Mouse (Mus musculus) MEL (cell line): Measurements from ENCODE around the gene Cdr2l. TPM values are rescaled to one million over a fixed set of nuclear protein-coding genes. Genes with fewer than 3 reads are reported as not detected.

Source experiments
- DNase-seq: peaks from one replicate; pipeline ENCODE4 v3.0.0; 2011; ENCODE audit warnings: low read depth, low spot score
- H3K27ac ChIP-seq: 2 replicates; pipeline ENCODE4 v1.5.1; 2012; ENCODE audit warnings: low read depth, mild to moderate bottlenecking, control low read depth, low read length, moderate library complexity; ENCODE audit not compliant: control insufficient read depth
- H3K27me3 ChIP-seq, 2 experiments: fragments of 150-350 bp in 1 of 2; sonication (generic) in 1 of 2; 2 replicates each; pipeline ENCODE4 v1.6.1; 2012; ENCODE audit warnings: low read length in 2 of 2, mild to moderate bottlenecking in 2 of 2, improper control_type of control experiment in 1 of 2, moderate library complexity in 1 of 2; ENCODE audit not compliant: insufficient read depth in 2 of 2, control insufficient read depth in 1 of 2
- H3K36me3 ChIP-seq, 2 experiments: 2 replicates each; pipeline ENCODE4 v1.6.1; 2012 to 2014; ENCODE audit warnings: low read length in 2 of 2, improper control_type of control experiment in 1 of 2, inconsistent platforms in 1 of 2, mild to moderate bottlenecking in 1 of 2; ENCODE audit not compliant: insufficient read depth in 2 of 2, control insufficient read depth in 1 of 2
- H3K4me1 ChIP-seq, 2 experiments: fragments of 150-350 bp in 1 of 2; sonication (generic) in 1 of 2; 2 replicates each; pipeline ENCODE4 v1.6.1; 2012; ENCODE audit warnings: low read length in 2 of 2, improper control_type of control experiment in 1 of 2, mild to moderate bottlenecking in 1 of 2; ENCODE audit not compliant: insufficient read depth in 2 of 2, control insufficient read depth in 1 of 2
- H3K4me3 ChIP-seq, 2 experiments: fragments of 150-350 bp in 1 of 2; sonication (generic) in 1 of 2; 2 replicates each; pipeline ENCODE4 v1.5.1; 2012; ENCODE audit warnings: low read depth in 2 of 2, low read length in 2 of 2, mild to moderate bottlenecking in 2 of 2, moderate library complexity in 2 of 2, control low read depth in 1 of 2, improper control_type of control experiment in 1 of 2; ENCODE audit not compliant: control insufficient read depth in 1 of 2, insufficient read depth in 1 of 2
- H3K79me2 ChIP-seq: 2 replicates; pipeline ENCODE4 v1.6.1; 2012; ENCODE audit warnings: mild to moderate bottlenecking, low read length, moderate library complexity; ENCODE audit not compliant: control insufficient read depth, poor library complexity, insufficient read depth
- H3K9ac ChIP-seq: 2 replicates; pipeline ENCODE4 v1.6.1; 2012; ENCODE audit warnings: low read depth, mild to moderate bottlenecking, control low read depth, low read length, moderate library complexity; ENCODE audit not compliant: control insufficient read depth, poor library complexity, severe bottlenecking
- H3K9me3 ChIP-seq: fragments of 150-350 bp; sonication (generic); replicated peaks from 2 replicates; pipeline ENCODE4 v1.6.1; 2012; ENCODE audit warnings: mild to moderate bottlenecking, low read length, improper control_type of control experiment, moderate library complexity; ENCODE audit not compliant: insufficient read depth
- CHD1 ChIP-seq: IDR thresholded peaks from 2 replicates; pipeline ENCODE4 v1.6.1; 2012; ENCODE audit warnings: low read depth, mild to moderate bottlenecking, inconsistent platforms, low read length, improper control_type of control experiment
- EP300 ChIP-seq, 2 experiments: IDR thresholded peaks; 2 replicates each; pipeline ENCODE4 v1.6.1; 2011; ENCODE audit warnings: improper control_type of control experiment in 2 of 2, low read length in 2 of 2, low read depth in 1 of 2, mild to moderate bottlenecking in 1 of 2
- ETS1 ChIP-seq: IDR thresholded peaks from 2 replicates; pipeline ENCODE4 v1.6.1; 2012; ENCODE audit warnings: low read depth, mild to moderate bottlenecking, inconsistent platforms, low read length, improper control_type of control experiment, moderate library complexity
- GATA1 ChIP-seq: IDR thresholded peaks from 2 replicates; pipeline ENCODE4 v1.6.1; 2011; ENCODE audit warnings: low read depth, low read length, improper control_type of control experiment
- KAT2A ChIP-seq: conservative IDR thresholded peaks from 2 replicates; pipeline ENCODE4 v1.6.1; 2012; ENCODE audit warnings: low read depth, low read length, improper control_type of control experiment, inconsistent platforms
- MAX ChIP-seq: IDR thresholded peaks from 2 replicates; pipeline ENCODE4 v1.6.1; 2011; ENCODE audit warnings: low read length, improper control_type of control experiment
- MEF2A ChIP-seq: IDR thresholded peaks from 2 replicates; pipeline ENCODE4 v1.6.1; 2014; ENCODE audit warnings: low read depth, mild to moderate bottlenecking, inconsistent platforms, low read length, improper control_type of control experiment; ENCODE audit not compliant: poor library complexity, insufficient replicate concordance, severe bottlenecking; ENCODE audit errors: extremely low read depth
- MXI1 ChIP-seq: IDR thresholded peaks from 2 replicates; pipeline ENCODE4 v1.6.1; 2011; ENCODE audit warnings: mild to moderate bottlenecking, low read depth, low read length, improper control_type of control experiment
- MYC ChIP-seq: IDR thresholded peaks from 2 replicates; pipeline ENCODE4 v1.6.1; 2011; ENCODE audit warnings: low read depth, mild to moderate bottlenecking, low read length, improper control_type of control experiment, moderate library complexity
- NRF1 ChIP-seq: IDR thresholded peaks from 2 replicates; pipeline ENCODE4 v1.6.1; 2014; ENCODE audit warnings: low read depth, mild to moderate bottlenecking, inconsistent platforms, low read length, improper control_type of control experiment, moderate library complexity; ENCODE audit not compliant: poor library complexity, insufficient read depth, severe bottlenecking
- POLR2AphosphoS5 ChIP-seq: IDR thresholded peaks from 2 replicates; pipeline ENCODE4 v1.6.1; 2012; ENCODE audit warnings: low read depth, borderline replicate concordance, mild to moderate bottlenecking, inconsistent platforms, low read length, moderate library complexity, mixed read lengths
- SMC3 ChIP-seq: IDR thresholded peaks from 2 replicates; pipeline ENCODE4 v1.6.1; 2011; ENCODE audit warnings: low read depth, low read length, improper control_type of control experiment
- TAL1 ChIP-seq: IDR thresholded peaks from 2 replicates; pipeline ENCODE4 v1.6.1; 2012; ENCODE audit warnings: mild to moderate bottlenecking, inconsistent platforms, low read length, moderate library complexity, mixed read lengths
- TCF12 ChIP-seq: IDR thresholded peaks from 2 replicates; pipeline ENCODE4 v1.6.1; 2014; ENCODE audit warnings: low read depth, mild to moderate bottlenecking, inconsistent platforms, low read length, improper control_type of control experiment, moderate library complexity
- USF1 ChIP-seq: IDR thresholded peaks from 2 replicates; pipeline ENCODE4 v1.6.1; 2014; ENCODE audit warnings: low read depth, mild to moderate bottlenecking, inconsistent platforms, low read length, improper control_type of control experiment, moderate library complexity
- ZKSCAN1 ChIP-seq: IDR thresholded peaks from 2 replicates; pipeline ENCODE4 v1.6.1; 2012; ENCODE audit warnings: low read depth, mild to moderate bottlenecking, inconsistent platforms, low read length, improper control_type of control experiment, moderate library complexity
- ZMIZ1 ChIP-seq: IDR thresholded peaks from 2 replicates; pipeline ENCODE4 v1.6.1; 2012; ENCODE audit warnings: low read depth, mild to moderate bottlenecking, inconsistent platforms, low read length, improper control_type of control experiment, moderate library complexity
- polyA plus RNA-seq, 2 experiments: library from polyadenylated mRNA; stranded (reverse) in 1 of 2; unstranded in 1 of 2; fragments of >175 nt in 1 of 2; fragments of >200 nt in 1 of 2; gene quantifications; 2 replicates each; pipeline versions ENCODE4 v1.2.1 to v1.2.4; 2012; ENCODE audit warnings: low replicate concordance in 2 of 2, low read depth in 1 of 2; ENCODE audit not compliant: insufficient read length in 2 of 2, insufficient read depth in 1 of 2, missing spikeins in 1 of 2
- total RNA-seq: library from RNA; depleted of rRNA; stranded (reverse); fragments of 300-350 nt; gene quantifications from 2 replicates; pipeline ENCODE4 v1.2.3, GENCODE M21; 2012

The Cdr2l gene
- total and polyA plus RNA-seq, 3 experiments: 5.2 to 8.2 TPM; not detected in 1

DNA sequence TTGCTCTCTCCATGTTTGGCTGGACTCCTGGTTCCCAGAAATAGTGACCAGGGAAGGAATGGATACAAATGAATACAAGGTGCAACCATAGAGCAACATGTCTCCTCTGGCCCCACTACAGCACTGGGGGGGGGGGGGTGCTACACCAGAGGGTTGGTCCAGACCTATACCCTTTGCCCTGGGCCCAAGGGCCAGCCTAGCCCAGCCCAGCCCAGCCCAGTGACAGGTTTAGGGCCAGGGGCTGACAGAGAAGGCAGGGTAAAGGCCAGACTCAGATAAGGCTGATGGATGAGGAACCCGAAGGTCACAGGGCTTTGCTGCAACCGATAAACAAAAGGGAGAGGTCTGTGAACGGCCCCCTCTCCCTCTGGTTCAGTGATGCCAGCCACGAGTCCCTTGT is 31.7 kb upstream of the Cdr2l start:
- Histone ChIP-seq H3K36me3 (peaks cover 0 to 2% of the 10 kb centered on the region in 2 experiments; a peak in 1 of 4 replicates), H3K9me3 (no peaks in the 10 kb centered on the region), H3K4me3 (no peak overlapping the region), H3K27ac (no peak overlapping the region), H3K27me3 (no peaks in the 10 kb centered on the region), H3K79me2 (no peaks in the 10 kb centered on the region), H3K9ac (no peak overlapping the region), H3K4me1 (peaks cover 2 to 21% of the 10 kb centered on the region in 2 experiments; a peak in 2 of 4 replicates)
- TF ChIP-seq MYC (no peak), EP300 (IDR thresholded peaks at IDR 0.05; ENCODE audit: low read depth in 1 of 2, low read length in 2 of 2) (no peak), MXI1 (no peak), CHD1 (no peak), KAT2A (no peak), POLR2AphosphoS5 (no peak), ZMIZ1 (no peak), GATA1 (no peak), TAL1 (no peak), ZKSCAN1 (no peak), MAX (no peak), USF1 (no peak), MEF2A (no peak), SMC3 (no peak), TCF12 (no peak), NRF1 (no peak)
- no peak for DNase-seq

- H3K9ac ChIP-seq: no peak overlapping the region
- TF ChIP-seq TAL1 (0 out of 2 replicates have a peak, but pooled peaks have one; percentile 7), ZMIZ1 (no peak), EP300 (IDR thresholded peaks at IDR 0.05; ENCODE audit: low read depth in 1 of 2, low read length in 2 of 2) (peak; percentile 23 to 44; a peak in 3 of 4 replicates), USF1 (peak; percentile 81), ETS1 (peak; percentile 53; the same call in 1 of the 2 replicates)
- peaks cover 2 to 11% of the 10 kb centered on the region in 2 experiments; a peak in 2 of 4 replicates for H3K4me1 ChIP-seq
- no peak overlapping the region for H3K27ac ChIP-seq
- H3K36me3 ChIP-seq: peaks cover 0 to under 1% of the 10 kb centered on the region in 2 experiments; a peak in 1 of 4 replicates
- H3K79me2 ChIP-seq: no peaks in the 10 kb centered on the region
- H3K9me3 ChIP-seq: no peaks in the 10 kb centered on the region
- no peaks in the 10 kb centered on the region for H3K27me3 ChIP-seq
- H3K4me3 ChIP-seq: no peak overlapping the region
- peak; percentile 44 for DNase-seq
These were observed 28.3 kb upstream of the Cdr2l start for GRCm38 (mm10) chr11:115353375-115353774.
